Mouse (Mus musculus) thymus, adult 2 months (tissue): ENCODE data around the gene Etv6. TPM values are rescaled to one million over a fixed set of nuclear protein-coding genes. Genes with fewer than 3 reads are reported as not detected.

ENCODE experiments used
- DNase-seq: peaks from one replicate; pipeline ENCODE4 v3.0.0; 2021
- H3K27ac ChIP-seq: fragments of 200-500 bp; 2 replicates; pipeline ENCODE4 v1.5.1; 2012; ENCODE audit warnings: low read length, control low read depth; ENCODE audit not compliant: control insufficient read depth, insufficient read depth
- H3K27me3 ChIP-seq: fragments of 200-500 bp; 2 replicates; pipeline ENCODE4 v1.6.1; 2012; ENCODE audit warnings: mild to moderate bottlenecking, low read length, moderate library complexity, mixed read lengths; ENCODE audit not compliant: control insufficient read depth, insufficient read depth
- H3K36me3 ChIP-seq: fragments of 200-500 bp; 2 replicates; pipeline ENCODE4 v1.6.1; 2012; ENCODE audit warnings: mild to moderate bottlenecking, low read length, moderate library complexity; ENCODE audit not compliant: control insufficient read depth, insufficient read depth
- H3K4me1 ChIP-seq: fragments of 200-500 bp; replicated peaks from 2 replicates; pipeline ENCODE4 v1.6.1; 2012; ENCODE audit warnings: low read length; ENCODE audit not compliant: control insufficient read depth, insufficient read depth
- H3K4me3 ChIP-seq: fragments of 200-500 bp; 2 replicates; pipeline ENCODE4 v1.5.1; 2012; ENCODE audit warnings: mild to moderate bottlenecking, low read length, control low read depth, moderate library complexity; ENCODE audit not compliant: control insufficient read depth, insufficient read depth
- CTCF ChIP-seq: fragments of 200-500 bp; IDR thresholded peaks from 2 replicates; pipeline ENCODE4 v1.5.1; 2012; ENCODE audit warnings: mild to moderate bottlenecking, control low read depth, low read length, moderate library complexity, borderline replicate concordance; ENCODE audit not compliant: control insufficient read depth, poor library complexity, insufficient read depth; ENCODE audit errors: extremely low read depth
- POLR2A ChIP-seq: fragments of 200-500 bp; IDR thresholded peaks from 2 replicates; pipeline ENCODE4 v1.6.1; 2012; ENCODE audit warnings: mild to moderate bottlenecking, low read length, control low read depth, moderate library complexity; ENCODE audit not compliant: control insufficient read depth, poor library complexity, insufficient read depth; ENCODE audit errors: extremely low read depth
- WGBS: fragments of 180-500 bp; shearing (Covaris S2); methylation state at CpG from one replicate; pipeline ENCODE4 v1.1.7; 2018; 5-methylcytosine and 5-hydroxymethylcytosine counted together
- polyA plus RNA-seq: library from polyadenylated mRNA; depleted of rRNA; stranded (reverse); fragments of >200 nt; gene quantifications from 2 replicates; pipeline ENCODE4 v1.2.3, GENCODE M21; 2012

Gene Etv6
- polyA plus RNA-seq, 1 experiment: 43.8 TPM

DNA sequence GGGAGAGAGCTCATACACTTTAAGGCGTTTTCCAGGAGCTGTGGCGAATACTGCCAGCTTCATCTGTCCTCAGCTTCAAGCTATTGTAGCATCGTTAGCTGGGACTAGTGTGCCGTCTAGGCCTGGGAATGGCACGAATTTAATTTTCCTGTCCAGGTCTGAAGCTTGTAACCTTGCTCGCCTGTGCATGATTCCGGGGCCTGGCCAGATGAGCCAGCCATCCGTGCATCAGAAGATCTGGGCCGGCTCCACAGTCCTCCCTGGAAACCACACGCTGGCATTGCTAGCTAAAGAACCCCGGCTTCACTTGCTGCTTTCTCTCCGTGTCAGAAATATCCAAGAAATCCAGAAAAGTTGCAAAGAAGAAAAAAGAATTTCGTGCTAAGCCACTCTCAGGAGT is 93.1 kb downstream of the Etv6 start:
- no peaks in the 10 kb centered on the region for H3K27me3 ChIP-seq
- no peaks in the 10 kb centered on the region for H3K4me1 ChIP-seq
- no peaks in the 10 kb centered on the region for H3K36me3 ChIP-seq
- TF ChIP-seq CTCF (no peak), POLR2A (no peak)
- H3K27ac ChIP-seq: no peak overlapping the region
- DNase-seq: no peak
- H3K4me3 ChIP-seq: no peak overlapping the region
- 94% methylated on average over 13 of the region's 13 CpGs for WGBS

DNA sequence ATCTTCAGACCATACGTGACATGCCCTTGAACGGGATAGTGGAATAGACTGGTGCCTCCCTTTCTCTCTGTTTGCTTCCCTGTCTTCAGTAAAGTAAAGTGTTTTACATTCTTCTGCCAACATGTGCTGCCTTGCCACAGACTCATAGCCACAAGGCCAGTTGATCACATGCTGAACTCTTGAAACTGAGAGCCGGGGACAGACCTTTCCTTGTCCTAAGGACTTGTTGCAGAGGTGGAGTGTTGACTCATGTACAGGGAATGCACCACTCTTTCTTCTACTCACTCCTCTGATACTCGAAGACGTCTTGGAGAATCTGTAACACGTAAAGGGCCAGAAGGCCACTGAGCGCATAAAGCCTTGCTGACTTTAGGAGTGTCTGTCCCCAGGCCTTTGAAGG is 94.3 kb downstream of the Etv6 start:
- TF ChIP-seq POLR2A (no peak), CTCF (no peak)
- Histone ChIP-seq H3K4me3 (no peak overlapping the region), H3K4me1 (no peaks in the 10 kb centered on the region), H3K36me3 (no peaks in the 10 kb centered on the region), H3K27ac (no peak overlapping the region), H3K27me3 (no peaks in the 10 kb centered on the region)
- 96% methylated on average over 7 of the region's 7 CpGs for WGBS
- DNase-seq: no peak

DNA sequence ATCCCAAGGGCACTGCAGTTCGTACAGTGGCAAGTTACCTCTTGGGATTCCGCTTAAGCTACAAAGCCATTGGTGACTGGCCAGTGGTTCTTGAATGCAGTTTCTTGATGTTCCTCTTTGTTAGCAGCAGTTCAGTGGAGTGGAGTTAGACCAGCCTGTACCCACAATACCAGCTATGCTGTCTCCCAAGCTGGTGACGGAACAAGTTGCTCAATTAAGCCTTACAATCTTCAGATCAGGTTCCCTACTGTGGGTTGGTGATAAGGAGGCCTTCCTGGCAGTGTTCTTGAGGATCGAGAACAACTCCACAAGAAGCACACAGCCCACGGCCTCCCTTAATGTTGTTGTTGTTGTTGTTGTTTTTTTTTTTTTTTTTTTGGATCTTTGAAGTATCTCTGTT is 95.3 kb downstream of the Etv6 start:
- WGBS: 93% methylated on average over 5 of the region's 5 CpGs
- TF ChIP-seq POLR2A (no peak), CTCF (no peak)
- H3K36me3 ChIP-seq: no peaks in the 10 kb centered on the region
- H3K27me3 ChIP-seq: no peaks in the 10 kb centered on the region
- no peak overlapping the region for H3K4me3 ChIP-seq
- DNase-seq: no peak
- H3K27ac ChIP-seq: no peak overlapping the region
- H3K4me1 ChIP-seq: no peaks in the 10 kb centered on the region

DNA sequence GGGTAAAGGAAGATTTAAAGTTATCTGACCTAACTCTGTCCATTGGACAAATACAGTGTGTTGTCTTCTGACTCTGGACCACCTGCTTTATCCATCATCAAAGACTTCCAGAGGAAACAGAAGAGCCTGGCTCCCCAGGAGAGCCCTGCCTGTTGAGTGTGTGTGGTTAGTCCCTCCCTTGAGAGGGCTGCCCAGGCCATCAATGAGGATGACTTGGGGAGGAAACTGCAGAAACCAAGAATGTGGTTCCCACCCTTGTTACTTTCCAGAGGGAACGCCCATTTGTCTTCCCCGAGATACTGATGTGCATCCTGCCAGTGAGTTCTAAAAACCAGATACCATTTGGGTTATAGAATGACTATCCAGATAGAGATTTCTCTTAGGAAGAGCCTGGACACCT is 96.1 kb downstream of the Etv6 start:
- Histone ChIP-seq H3K27me3 (no peaks in the 10 kb centered on the region), H3K27ac (no peak overlapping the region), H3K4me1 (no peaks in the 10 kb centered on the region), H3K36me3 (no peaks in the 10 kb centered on the region), H3K4me3 (no peak overlapping the region)
- TF ChIP-seq CTCF (no peak), POLR2A (no peak)
- DNase-seq: no peak
- 65% methylated on average over 2 of the region's 2 CpGs for WGBS

DNA sequence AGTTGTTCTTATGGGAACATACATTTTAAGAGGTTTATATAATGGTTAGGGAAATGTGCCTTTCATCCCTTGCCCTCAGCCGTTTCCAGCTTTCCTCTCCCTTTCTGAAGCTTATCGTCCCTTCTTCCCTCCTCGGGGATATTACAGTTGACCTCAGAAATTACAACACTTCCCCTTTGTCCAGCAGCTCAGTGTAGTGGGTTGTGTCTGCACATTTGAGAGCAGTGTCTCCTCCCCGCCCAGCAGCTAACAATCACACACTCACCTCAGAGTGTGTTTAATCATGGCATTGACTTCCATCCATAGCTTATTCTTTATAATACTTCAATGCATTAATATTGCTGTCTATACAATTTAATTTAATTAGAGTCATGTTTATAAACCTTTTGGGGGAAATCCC is 98.3 kb downstream of the Etv6 start:
- no peak for TF ChIP-seq CTCF
- DNase-seq: no peak
- Histone ChIP-seq H3K27me3 (no peaks in the 10 kb centered on the region), H3K27ac (no peak overlapping the region), H3K36me3 (no peaks in the 10 kb centered on the region), H3K4me3 (no peak overlapping the region), H3K4me1 (no peaks in the 10 kb centered on the region)
- WGBS: 65% methylated on average over 4 of the region's 4 CpGs

DNA sequence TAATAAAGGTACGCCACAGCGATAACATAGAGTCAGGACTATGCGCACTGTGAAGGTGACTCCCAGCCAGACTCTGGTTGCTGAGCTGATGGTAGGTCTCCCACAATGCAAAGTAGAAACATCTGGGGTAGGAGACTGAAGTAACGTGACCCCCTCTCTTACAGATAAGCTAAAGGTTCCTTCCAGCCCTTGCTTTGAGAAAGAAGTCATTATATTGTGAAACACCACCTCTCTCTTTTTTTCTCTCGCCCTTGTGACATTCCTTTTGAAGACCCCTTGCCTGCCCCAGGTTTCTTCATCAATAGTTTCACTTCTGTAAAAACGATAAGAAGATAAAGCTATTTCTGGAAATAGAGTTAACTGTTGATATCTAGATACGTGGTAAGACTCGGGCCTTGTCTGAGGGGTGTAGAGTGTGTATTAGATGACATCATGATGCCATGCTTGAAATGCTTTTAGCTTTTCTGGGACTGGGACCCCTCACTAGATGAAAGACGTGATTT is 99.4 kb downstream of the Etv6 start:
- no peak overlapping the region for H3K27ac ChIP-seq
- no peak for DNase-seq
- TF ChIP-seq CTCF (no peak), POLR2A (no peak)
- 85% methylated on average over 9 of the region's 9 CpGs for WGBS
- no peak overlapping the region for H3K4me3 ChIP-seq
- no peaks in the 10 kb centered on the region for H3K27me3 ChIP-seq
- no peaks in the 10 kb centered on the region for H3K36me3 ChIP-seq
- H3K4me1 ChIP-seq: no peaks in the 10 kb centered on the region

DNA sequence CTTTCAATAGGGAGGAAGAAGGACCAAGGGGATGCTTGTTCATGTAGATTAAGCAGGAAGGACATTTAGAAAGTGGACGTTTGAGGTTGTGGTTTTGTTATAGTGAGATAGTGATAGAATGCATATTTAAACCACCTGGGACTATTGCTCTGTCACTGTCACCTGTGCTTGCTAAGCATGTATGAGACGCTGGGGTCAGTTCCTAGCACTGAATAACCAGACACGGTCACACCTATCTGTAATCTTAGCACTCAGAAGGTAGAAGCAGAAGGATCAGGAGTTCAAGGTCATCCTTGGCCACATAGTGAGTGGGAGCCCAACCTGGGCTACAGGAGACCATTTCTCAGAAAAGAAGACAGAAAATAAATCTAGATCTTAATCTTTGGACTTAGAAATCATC is 100.8 kb downstream of the Etv6 start:
- Histone ChIP-seq H3K27ac (no peak overlapping the region), H3K4me3 (no peak overlapping the region), H3K27me3 (no peaks in the 10 kb centered on the region), H3K4me1 (no peaks in the 10 kb centered on the region), H3K36me3 (no peaks in the 10 kb centered on the region)
- no peak for DNase-seq
- WGBS: 83% methylated on average over 3 of the region's 3 CpGs
- no peak for TF ChIP-seq POLR2A
- no peak for TF ChIP-seq CTCF
